Mouse (Mus musculus) testis, adult 2 months (tissue): ENCODE results near the gene Padi1.

Experiments
- CTCF ChIP-seq: fragments of 200-500 bp; IDR thresholded peaks from 2 replicates; pipeline ENCODE4 v1.5.1; 2012; ENCODE audit warnings: low read depth, mild to moderate bottlenecking, inconsistent platforms, low read length, moderate library complexity; ENCODE audit not compliant: control insufficient read depth, insufficient read depth, insufficient replicate concordance
- POLR2A ChIP-seq: fragments of 200-500 bp; IDR thresholded peaks from 2 replicates; pipeline ENCODE4 v1.6.1; 2012; ENCODE audit warnings: low read depth, mild to moderate bottlenecking, inconsistent platforms, low read length, moderate library complexity; ENCODE audit not compliant: control insufficient read depth

- TF ChIP-seq CTCF: no peak
- no peak for TF ChIP-seq POLR2A
Observed at GRCm38 (mm10) chr4:140774893-140775292, 70.7 kb downstream of the Padi1 start.
